Mouse (Mus musculus) heart, postnatal 25 days (tissue): ENCODE measurements around the gene Atoh1. TPM values are rescaled to one million over a fixed set of nuclear protein-coding genes. Genes with fewer than 3 reads are reported as not detected.

ENCODE experiments used
- DNase-seq: peaks from one replicate; pipeline ENCODE4 v3.0.0; 2022; ENCODE audit warnings: low spot score
- intact Hi-C: fragments of 180-260 bp; cut with DNase I; formaldehyde crosslinking; loops from one replicate; pipeline ENCODE4 v1.15.1; 2025
- total RNA-seq, 2 experiments: library from RNA; stranded (reverse); gene quantifications; 2 replicates each; pipeline ENCODE4 v1.2.3; 2021

Gene Atoh1
- not detected for total RNA-seq

DNA sequence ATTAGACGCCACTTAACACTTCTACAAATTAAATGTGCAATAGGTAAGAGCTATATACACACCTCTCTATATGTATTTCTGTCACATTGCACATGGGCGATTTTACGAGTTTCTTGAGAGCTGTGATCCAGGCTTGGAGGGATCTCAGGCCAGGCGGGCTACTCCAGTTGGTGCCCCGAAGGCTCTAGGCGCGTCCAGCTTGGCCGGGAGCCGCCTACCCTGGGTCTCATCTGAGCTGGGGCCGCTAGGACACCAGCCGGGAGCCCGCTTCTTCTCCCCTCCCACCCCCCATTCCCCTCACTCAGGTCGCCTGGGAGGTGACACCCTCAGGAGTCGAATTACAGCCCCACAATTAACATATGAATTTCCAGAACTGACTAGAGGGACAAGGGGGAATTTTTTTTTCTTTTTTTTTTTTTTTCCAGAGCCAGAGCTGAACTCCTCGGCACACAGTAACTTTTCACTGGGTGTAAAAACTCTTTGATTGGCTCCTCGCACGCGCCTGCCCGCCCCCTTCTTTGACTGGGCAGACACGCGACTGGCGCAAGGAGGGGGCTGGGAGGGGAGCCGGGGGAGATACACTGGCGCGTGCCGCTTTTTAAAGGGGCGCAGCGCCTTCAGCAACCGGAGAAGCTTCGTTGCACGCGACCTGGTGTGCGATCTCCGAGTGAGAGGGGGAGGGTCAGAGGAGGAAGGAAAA is at the start of gene Atoh1:
Gene Atoh1, plus strand, starts transcription at position 627 of the 700 bp plus-strand sequence.
- intact Hi-C loops = no loop called here
- no peak for DNase-seq

GRCm38 (mm10) chr6:64683974-64684373 is 45.0 kb upstream of the Atoh1 start:
- no peak for DNase-seq
- intact Hi-C loops = loop anchor here (5.0 kb wide), 1 partner anchor 872 kb away; no protein-coding TSS in a partner anchor

DNA sequence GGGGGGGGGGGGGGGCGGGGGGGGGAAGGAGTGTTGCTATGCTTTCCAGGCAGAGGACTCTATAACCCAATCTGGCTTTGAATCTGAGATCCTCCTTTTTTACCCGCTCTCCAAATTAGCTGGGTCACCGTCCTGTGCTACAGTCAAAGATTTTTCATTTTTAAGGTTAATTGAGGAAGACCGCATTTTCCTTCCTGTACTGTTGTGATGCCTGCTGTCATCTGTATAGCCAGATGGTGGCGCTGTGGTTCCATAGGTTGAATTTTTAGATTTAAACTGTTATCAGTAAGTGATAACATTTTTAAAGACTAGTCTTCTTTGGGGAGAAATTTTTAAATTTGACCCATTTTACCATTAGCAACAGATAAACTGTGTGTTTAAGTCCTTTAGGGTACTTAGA is 44.0 kb upstream of the Atoh1 start:
- intact Hi-C loops = loop anchor here (5.0 kb wide), 1 partner anchor 873 kb away; no protein-coding TSS in a partner anchor
- no peak for DNase-seq

- DNase-seq = no peak
- intact Hi-C loops = no loop called here
Measured at GRCm38 (mm10) chr6:64688181-64688944, 40.6 kb upstream of the Atoh1 start.

DNA sequence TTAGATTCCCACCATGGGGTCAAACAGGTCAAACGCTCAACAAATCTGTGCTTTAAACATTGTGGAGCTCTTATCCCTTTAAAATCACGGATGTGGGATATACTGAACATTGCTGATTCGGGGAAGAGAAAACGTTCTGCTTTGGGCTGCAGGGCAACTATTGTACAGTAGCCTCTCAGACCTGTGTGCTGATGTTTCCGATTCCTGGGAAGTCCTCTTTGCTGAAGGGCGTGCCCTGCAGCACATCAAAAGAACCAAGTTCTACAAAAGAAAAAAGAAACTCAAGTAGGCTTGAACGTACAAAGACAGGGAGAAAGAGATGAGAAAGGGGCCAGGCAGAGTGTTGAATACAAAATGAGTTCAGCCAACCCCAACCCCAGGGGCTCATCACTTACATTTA is 34.2 kb upstream of the Atoh1 start:
- intact Hi-C loops = no loop called here
- DNase-seq = no peak

DNA sequence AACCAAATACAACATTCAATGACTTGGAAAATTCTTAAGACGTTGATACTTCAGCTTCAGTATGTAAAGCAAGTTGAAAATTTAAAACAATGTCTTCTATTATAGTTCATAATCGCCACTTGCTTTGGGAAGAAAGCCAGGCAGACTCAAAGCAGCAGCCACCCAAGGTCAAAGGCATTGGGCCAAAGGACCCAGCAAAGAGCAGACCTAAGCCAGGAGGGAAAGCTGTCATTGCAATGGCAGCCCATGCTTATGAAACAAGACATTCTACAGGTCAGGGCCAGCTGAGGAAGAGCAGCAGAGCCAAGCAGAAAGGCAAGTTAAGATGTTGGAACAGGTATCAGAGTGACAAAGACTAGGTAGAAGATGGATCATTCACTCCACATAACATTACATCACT is 25.3 kb upstream of the Atoh1 start:
- DNase-seq = no peak
- intact Hi-C loops = no loop called here

DNA sequence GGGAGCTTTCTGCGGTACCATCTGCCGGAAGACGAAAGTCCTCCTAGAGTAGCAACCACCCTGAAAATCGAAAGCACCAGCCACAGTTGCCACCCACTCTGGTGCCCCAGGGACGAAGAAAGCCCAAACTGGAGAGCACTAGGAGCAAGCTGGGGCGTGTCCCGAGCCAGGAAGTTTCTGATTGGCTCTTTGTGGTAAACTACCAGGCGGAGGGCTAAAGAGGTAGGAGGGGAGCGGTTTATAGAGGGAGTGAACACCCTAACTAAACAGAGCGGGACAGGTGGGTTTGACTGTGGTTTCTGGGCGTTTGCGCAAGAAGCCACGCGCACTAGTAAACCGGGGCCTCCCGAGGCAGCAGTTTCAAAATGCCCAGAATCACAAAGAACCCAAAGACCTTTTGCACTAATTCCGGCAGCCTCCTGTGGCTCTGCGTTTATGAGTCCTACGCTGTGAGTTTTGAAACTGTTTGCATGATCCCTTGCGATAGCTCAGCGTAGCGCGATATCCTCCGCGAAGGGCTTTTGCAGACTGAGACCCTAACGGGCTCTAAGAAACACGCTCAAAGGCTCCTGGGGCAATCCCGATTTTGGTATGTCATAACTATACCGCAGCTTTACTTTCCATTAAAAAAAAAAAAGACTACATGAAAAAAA is 1.0 kb upstream of the Atoh1 start:
- intact Hi-C loops = no loop called here
- no peak for DNase-seq

GRCm38 (mm10) chr6:64729231-64730011 is 496 bp downstream of the Atoh1 start:
- intact Hi-C loops = no loop called here
- DNase-seq = no peak

DNA sequence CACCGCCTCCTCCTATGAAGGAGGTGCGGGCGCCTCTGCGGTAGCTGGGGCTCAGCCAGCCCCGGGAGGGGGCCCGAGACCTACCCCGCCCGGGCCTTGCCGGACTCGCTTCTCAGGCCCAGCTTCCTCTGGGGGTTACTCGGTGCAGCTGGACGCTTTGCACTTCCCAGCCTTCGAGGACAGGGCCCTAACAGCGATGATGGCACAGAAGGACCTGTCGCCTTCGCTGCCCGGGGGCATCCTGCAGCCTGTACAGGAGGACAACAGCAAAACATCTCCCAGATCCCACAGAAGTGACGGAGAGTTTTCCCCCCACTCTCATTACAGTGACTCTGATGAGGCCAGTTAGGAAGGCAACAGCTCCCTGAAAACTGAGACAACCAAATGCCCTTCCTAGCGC is 1.1 kb downstream of the Atoh1 start:
- intact Hi-C loops = no loop called here
- DNase-seq = no peak

DNA sequence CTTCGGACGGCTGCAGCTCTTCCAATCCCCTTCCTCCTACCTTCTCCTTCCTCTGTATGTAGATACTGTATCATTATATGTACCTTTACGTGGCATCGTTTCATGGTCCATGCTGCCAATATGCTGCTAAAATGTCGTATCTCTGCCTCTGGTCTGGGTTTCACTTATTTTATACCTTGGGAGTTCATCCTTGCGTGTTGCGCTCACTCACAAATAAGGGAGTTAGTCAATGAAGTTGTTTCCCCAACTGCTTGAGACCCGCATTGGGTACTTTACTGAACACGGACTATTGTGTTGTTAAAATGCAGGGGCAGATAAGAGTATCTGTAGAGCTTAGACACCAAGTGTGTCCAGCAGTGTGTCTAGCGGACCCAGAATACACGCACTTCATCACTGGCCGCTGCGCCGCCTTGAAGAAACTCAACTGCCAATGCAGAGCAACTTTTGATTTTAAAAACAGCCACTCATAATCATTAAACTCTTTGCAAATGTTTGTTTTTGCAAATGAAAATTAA is 1.6 kb downstream of the Atoh1 start:
- intact Hi-C loops = no loop called here
- no peak for DNase-seq

DNA sequence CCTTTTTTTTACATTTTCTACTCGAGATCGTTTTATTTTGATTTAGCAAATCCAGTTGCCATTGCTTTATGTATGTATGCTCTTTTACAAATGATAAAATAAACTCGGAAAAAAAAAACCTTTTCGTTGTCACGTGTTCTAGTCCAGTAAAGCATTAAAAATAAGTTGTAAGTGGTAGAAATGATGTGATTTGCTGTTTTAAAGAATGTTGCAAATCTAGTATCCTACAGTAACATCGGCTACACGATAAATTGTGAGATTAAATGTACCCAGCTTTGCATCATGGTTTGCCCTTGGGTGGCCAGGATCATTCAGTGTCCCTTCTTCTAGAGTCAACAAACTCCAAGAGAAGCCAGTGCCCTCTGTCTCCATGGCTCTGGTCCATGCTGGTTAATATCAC is 2.2 kb downstream of the Atoh1 start:
- DNase-seq = no peak
- intact Hi-C loops = no loop called here

GRCm38 (mm10) chr6:64731621-64732320 is 2.8 kb downstream of the Atoh1 start:
- no peak for DNase-seq
- intact Hi-C loops = no loop called here

DNA sequence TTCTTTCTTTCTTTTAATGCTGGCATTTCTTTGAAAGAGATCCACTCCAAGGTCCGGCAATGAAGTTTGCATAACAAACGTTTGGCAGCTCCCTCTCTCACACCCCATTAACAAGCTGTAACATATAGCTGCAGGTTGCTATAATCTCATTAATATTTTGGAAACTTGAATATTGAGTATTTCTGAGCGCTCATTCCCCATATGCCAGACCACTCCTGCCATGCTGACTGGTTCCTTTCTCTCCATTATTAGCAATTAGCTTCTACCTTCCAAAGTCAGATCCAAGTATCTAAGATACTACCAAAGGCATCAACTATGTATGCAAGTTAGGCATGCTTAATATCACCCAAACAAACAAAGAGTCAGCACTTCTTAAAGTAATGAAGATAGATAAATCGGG is 4.4 kb downstream of the Atoh1 start:
- no peak for DNase-seq
- intact Hi-C loops = no loop called here

DNA sequence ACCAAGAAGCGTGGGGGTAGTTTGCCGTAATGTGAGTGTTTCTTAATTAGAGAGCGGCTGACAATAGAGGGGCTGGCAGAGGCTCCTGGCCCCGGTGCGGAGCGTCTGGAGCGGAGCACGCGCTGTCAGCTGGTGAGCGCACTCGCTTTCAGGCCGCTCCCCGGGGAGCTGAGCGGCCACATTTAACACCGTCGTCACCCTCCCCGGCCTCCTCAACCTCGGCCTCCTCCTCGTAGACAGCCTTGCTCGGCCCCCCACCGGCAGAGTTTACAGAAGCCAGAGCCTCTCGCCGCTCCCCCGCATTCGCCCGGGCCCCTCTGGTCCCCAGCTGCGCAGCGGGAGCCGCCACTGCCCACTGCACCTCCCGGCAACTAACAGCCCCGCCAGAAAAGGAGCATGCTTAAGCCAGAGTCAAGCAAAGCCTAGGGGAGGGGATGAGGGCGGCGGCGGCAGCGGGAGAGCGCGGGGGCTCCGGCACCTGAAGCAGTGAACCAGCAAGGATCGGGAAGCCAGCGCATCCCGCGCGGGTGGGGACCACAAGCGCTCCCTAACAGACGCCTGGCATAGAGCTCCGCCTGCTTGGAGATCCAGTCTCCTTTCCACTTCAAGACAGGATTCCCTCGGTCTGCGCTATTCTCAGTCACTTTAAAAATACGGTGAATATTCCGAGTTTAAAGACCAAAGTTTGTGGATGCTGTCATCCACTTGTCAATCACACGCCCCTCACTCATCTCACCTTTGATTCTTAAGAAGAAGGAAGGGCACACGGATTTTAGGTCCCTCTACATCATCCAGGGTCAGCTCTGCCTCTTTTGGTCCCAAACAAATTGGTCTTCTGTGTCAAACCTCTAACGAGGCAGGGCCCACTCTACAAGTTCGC is 5.8 kb downstream of the Atoh1 start:
- DNase-seq = no peak
- intact Hi-C loops = no loop called here

GRCm38 (mm10) chr6:64736317-64736716 is 7.4 kb downstream of the Atoh1 start:
- intact Hi-C loops = no loop called here
- DNase-seq = no peak

- intact Hi-C loops = no loop called here
- no peak for DNase-seq
Measured at GRCm38 (mm10) chr6:64742915-64743489, 14.1 kb downstream of the Atoh1 start.

- intact Hi-C loops = no loop called here
- DNase-seq = no peak
Measured at GRCm38 (mm10) chr6:64754515-64754914, 25.6 kb downstream of the Atoh1 start.

GRCm38 (mm10) chr6:64763901-64764300 is 35.0 kb downstream of the Atoh1 start:
- no peak for DNase-seq
- intact Hi-C loops = no loop called here
